Mouse (Mus musculus): ENCODE results near the gene Igsf3. TPM values are rescaled to one million over a fixed set of nuclear protein-coding genes. Genes with fewer than 3 reads are reported as not detected.
A peak's percentile ranks its signal among the peaks of the same experiment; 100 is the strongest.
"Not testable (repeated sequence)": the region's sequence is repeated elsewhere in the genome, so short reads cannot be mapped to it uniquely, and the experiment has no call there.

Igsf3 gene
- polyA plus RNA-seq, 1 experiment from 2014 or later, result 37.0 TPM

DNA sequence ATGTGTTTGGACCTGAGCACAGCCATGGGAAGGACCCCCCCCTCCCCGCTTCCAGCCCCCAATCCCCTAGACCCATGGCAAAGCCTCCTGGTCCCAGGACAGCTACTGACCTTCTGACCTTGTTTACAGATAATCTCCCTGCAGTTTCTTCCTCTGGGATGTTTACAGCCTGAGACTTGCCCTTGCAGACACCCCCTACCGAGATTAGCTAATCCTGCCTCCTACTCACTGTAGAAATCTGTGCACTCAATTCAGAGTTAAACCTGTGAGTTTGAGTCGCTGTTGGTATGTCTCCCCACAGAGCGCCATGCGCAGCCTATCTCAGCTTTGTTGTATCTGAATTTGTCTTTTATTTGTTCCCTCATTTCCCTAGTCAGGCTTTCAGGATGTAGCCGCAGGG is 35.2 kb downstream of the Igsf3 start:
- ATAC-seq (ENCODE audit: low read depth) (no peak), DNase-seq (ENCODE audit: low spot score) (no peak)
- Histone ChIP-seq H3K27me3 (replicated peaks; ENCODE audit: control insufficient read depth, insufficient read depth, low read length) (no peaks in the 10 kb centered on the region), H3K27ac (replicated peaks; ENCODE audit: low read depth, low read length) (no peak overlapping the region), H3K4me3 (ENCODE audit: low read depth, low read length) (no peak overlapping the region), H3K4me2 (ENCODE audit: low read depth, low read length) (no peak overlapping the region), H3K36me3 (ENCODE audit: control insufficient read depth, insufficient read depth, low read length) (no peaks in the 10 kb centered on the region), H3K9ac (ENCODE audit: low read depth, low read length) (no peak overlapping the region), H3K4me1 (ENCODE audit: control insufficient read depth, insufficient read depth, low read length) (peaks cover 36% of the 10 kb centered on the region), H3K9me3 (ENCODE audit: control insufficient read depth, low read length) (no peaks in the 10 kb centered on the region)
- whole genome bisulfite sequencing, result 82% methylated on average over 6 of the region's 6 CpGs

DNA sequence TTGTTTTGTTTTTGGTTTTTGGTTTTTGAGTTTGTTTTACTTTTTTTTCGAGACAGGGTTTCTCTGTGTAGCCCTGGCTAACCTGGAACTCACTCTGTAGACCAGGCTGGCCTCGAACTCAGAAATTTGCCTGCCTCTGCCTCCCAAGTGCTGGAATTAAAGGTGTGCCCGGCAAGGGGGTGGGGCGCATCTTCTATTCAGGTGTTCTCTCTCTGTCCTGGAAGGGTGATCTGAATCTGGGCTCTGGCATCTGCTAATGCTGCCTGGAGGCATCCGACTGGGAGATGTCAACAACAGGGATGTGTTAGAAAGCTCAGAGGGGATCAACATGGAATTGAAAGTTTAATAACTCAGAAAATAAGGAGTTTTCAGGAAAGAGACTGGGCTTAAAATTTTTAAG is 36.1 kb downstream of the Igsf3 start:
- not testable (repeated sequence) for ATAC-seq (ENCODE audit: low read depth); H3K4me3 ChIP-seq (ENCODE audit: low read depth, low read length); H3K36me3 ChIP-seq (ENCODE audit: control insufficient read depth, insufficient read depth, low read length); H3K27ac ChIP-seq (replicated peaks; ENCODE audit: low read depth, low read length); H3K4me2 ChIP-seq (ENCODE audit: low read depth, low read length); DNase-seq (ENCODE audit: low spot score); H3K9ac ChIP-seq (ENCODE audit: low read depth, low read length); H3K9me3 ChIP-seq (ENCODE audit: control insufficient read depth, low read length); H3K27me3 ChIP-seq (replicated peaks; ENCODE audit: control insufficient read depth, insufficient read depth, low read length)
- peaks cover 31% of the 10 kb centered on the region for H3K4me1 ChIP-seq (ENCODE audit: control insufficient read depth, insufficient read depth, low read length)
- WGBS, result 90% methylated on average over 5 of the region's 5 CpGs

DNA sequence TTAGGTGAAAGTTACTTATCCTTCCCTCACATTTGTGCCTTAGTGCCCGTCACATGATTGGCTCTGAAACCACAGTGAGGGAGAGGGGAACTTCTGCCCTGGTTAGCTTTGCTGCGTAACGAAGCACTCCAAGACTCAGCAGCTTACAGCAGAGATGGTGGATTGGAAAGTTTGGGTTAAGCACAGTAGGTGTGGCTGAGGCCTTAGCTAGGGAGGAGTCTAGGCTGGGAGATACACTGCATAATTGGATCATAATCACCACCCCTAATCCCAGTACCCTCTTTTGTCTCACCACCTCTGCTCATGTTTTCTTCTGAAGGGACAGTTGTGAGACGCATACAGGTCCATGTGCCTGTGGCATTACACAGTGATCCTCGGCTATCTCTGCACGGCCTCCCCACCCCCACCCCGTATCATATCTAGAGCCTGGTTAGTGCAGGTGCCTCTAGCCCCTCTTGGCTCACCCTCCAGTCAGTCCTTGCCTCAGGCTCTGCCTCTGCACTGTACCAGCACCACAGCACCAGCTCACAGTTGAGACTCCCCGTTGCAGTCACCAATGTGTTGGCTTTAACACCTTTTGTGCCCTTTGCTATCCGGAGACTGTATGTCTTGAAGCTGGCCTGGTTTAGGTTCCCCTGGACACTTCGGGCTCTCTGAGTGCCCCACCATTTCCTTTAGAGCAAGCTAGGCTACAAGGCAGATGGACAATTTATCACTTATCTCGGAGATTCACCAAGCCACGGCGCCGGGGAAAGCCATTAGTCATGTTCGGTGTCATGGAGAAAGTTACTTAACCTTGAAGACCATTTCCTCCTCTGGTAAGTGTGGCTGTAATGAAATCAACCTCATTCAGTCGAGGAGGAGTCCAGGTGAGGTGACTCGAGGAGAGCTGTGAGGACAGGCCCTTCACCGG is 42.1 kb downstream of the Igsf3 start:
- Histone ChIP-seq H3K36me3 (ENCODE audit: control insufficient read depth, insufficient read depth, low read length) (no peaks in the 10 kb centered on the region), H3K9me3 (ENCODE audit: control insufficient read depth, low read length) (no peaks in the 10 kb centered on the region), H3K4me3 (ENCODE audit: low read depth, low read length) (no peak overlapping the region), H3K27ac (replicated peaks; ENCODE audit: low read depth, low read length) (no peak overlapping the region), H3K27me3 (replicated peaks; ENCODE audit: control insufficient read depth, insufficient read depth, low read length) (no peaks in the 10 kb centered on the region), H3K4me2 (ENCODE audit: low read depth, low read length) (no peak overlapping the region), H3K4me1 (ENCODE audit: control insufficient read depth, insufficient read depth, low read length) (0 out of 2 replicates have a peak, but pooled peaks cover 10% of the 10 kb centered on the region), H3K9ac (ENCODE audit: low read depth, low read length) (no peak overlapping the region)
- ATAC-seq (ENCODE audit: low read depth) (no peak), DNase-seq (ENCODE audit: low spot score) (no peak)
- 79% methylated on average over 18 of the region's 18 CpGs for WGBS

GRCm38 (mm10) chr3:101419653-101419994 is 42.7 kb downstream of the Igsf3 start:
- ATAC-seq (ENCODE audit: low read depth) (no peak), DNase-seq (ENCODE audit: low spot score) (no peak)
- Histone ChIP-seq H3K4me3 (ENCODE audit: low read depth, low read length) (no peak overlapping the region), H3K36me3 (ENCODE audit: control insufficient read depth, insufficient read depth, low read length) (no peaks in the 10 kb centered on the region), H3K4me1 (ENCODE audit: control insufficient read depth, insufficient read depth, low read length) (0 out of 2 replicates have a peak, but pooled peaks cover 14% of the 10 kb centered on the region), H3K9me3 (ENCODE audit: control insufficient read depth, low read length) (no peaks in the 10 kb centered on the region), H3K27ac (replicated peaks; ENCODE audit: low read depth, low read length) (no peak overlapping the region), H3K4me2 (ENCODE audit: low read depth, low read length) (no peak overlapping the region), H3K9ac (ENCODE audit: low read depth, low read length) (no peak overlapping the region), H3K27me3 (replicated peaks; ENCODE audit: control insufficient read depth, insufficient read depth, low read length) (no peaks in the 10 kb centered on the region)
- 67% methylated on average over 10 of the region's 10 CpGs for WGBS

- H3K4me3 ChIP-seq (ENCODE audit: low read depth, low read length), result no peak overlapping the region
- no peaks in the 10 kb centered on the region for H3K27me3 ChIP-seq (replicated peaks; ENCODE audit: control insufficient read depth, insufficient read depth, low read length)
- 0 out of 2 replicates have a peak, but pooled peaks have one; percentile 22 for ATAC-seq (ENCODE audit: low read depth)
- H3K27ac ChIP-seq (replicated peaks; ENCODE audit: low read depth, low read length), result no peak overlapping the region
- no peak overlapping the region for H3K4me2 ChIP-seq (ENCODE audit: low read depth, low read length)
- WGBS, result 28% methylated on average over 4 of the region's 4 CpGs
- peaks cover 25% of the 10 kb centered on the region for H3K36me3 ChIP-seq (ENCODE audit: control insufficient read depth, insufficient read depth, low read length)
- no peak overlapping the region for H3K9ac ChIP-seq (ENCODE audit: low read depth, low read length)
- DNase-seq (ENCODE audit: low spot score), result no peak
- 0 out of 2 replicates have a peak, but pooled peaks cover 14% of the 10 kb centered on the region for H3K4me1 ChIP-seq (ENCODE audit: control insufficient read depth, insufficient read depth, low read length)
- no peaks in the 10 kb centered on the region for H3K9me3 ChIP-seq (ENCODE audit: control insufficient read depth, low read length)
These were observed 46.3 kb downstream of the Igsf3 start for GRCm38 (mm10) chr3:101423188-101423587.

DNA sequence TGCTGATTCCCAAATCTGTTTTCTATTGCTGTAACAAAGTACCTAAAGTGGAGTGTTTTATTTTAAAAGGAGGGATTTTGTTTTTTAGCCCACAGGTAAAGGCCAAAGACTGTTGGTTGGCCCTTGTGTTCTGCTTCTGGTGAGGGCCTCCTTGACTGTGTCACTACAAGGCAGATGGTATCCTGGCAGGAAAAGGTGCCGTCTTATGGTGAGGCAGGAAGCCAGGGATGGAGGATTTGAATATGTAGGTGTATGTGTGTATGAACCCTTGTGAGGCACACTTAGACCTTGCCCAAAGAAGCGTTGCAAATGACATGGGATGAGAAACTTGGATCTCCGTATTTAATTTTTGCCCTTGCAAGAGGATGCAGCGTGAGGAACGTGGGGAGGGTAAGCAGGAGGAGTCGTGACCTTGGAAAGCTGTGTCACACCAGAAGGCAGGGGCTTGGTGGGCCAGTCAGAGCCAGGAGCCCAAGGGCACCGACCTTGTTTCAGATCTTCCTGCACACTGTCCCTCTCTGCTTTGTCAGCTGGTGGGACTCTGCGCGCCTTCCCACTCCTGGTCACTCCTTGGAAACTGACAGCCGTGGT is 47.5 kb downstream of the Igsf3 start:
- no peaks in the 10 kb centered on the region for H3K9me3 ChIP-seq (ENCODE audit: control insufficient read depth, low read length)
- H3K27ac ChIP-seq (replicated peaks; ENCODE audit: low read depth, low read length), result no peak overlapping the region

DNA sequence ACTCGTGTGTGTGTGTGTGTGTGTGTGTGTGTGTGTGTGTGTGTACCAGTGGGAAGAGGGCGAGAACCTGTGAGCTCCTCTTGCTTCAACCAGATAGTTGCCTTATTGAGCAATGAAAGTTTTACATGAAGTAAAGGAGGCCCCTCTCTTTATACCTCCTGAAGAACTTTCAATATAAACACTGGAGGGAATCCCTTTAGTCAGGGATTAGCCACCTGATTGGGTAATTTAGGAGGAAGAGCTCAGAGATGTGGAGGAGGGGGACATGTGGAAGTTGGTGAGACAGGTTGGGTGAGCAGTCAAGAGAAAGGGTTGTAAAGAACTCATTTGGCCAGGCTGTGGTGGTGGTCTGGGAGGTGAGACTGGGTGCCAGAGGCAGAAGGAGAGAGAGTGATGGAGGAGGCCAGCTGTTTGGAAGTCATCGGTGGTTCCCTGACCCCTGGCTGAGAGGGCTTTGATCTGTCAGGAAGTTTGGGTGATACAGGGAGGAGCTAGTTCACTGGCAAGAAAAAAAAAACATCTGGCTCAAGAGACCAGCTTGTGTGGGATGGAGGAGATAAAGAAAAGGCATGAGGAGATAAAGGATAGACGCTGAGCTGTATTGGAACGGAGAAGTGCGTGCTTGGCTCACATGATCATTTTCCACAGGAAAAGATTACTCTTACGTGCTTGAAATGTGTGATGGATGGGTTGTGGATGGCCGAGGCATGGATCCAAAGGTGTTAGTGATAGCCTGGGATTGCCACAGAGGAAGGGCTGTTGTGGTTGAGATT is 53.3 kb downstream of the Igsf3 start:
- Histone ChIP-seq H3K4me2 (ENCODE audit: low read depth, low read length) (no peak overlapping the region), H3K36me3 (ENCODE audit: control insufficient read depth, insufficient read depth, low read length) (peaks cover 73% of the 10 kb centered on the region), H3K4me1 (ENCODE audit: control insufficient read depth, insufficient read depth, low read length) (peaks cover 4% of the 10 kb centered on the region; the same call in 1 of the 2 replicates), H3K4me3 (ENCODE audit: low read depth, low read length) (no peak overlapping the region), H3K27ac (replicated peaks; ENCODE audit: low read depth, low read length) (no peak overlapping the region), H3K9ac (ENCODE audit: low read depth, low read length) (no peak overlapping the region), H3K9me3 (ENCODE audit: control insufficient read depth, low read length) (no peaks in the 10 kb centered on the region), H3K27me3 (replicated peaks; ENCODE audit: control insufficient read depth, insufficient read depth, low read length) (no peaks in the 10 kb centered on the region)
- ATAC-seq (ENCODE audit: low read depth) (no peak), DNase-seq (ENCODE audit: low spot score) (no peak)
- WGBS, result 66% methylated on average over 8 of the region's 8 CpGs

More for the DNA sequence above, 47.5 kb downstream of the Igsf3 start:
- ATAC-seq (ENCODE audit: low read depth) (no peak), DNase-seq (ENCODE audit: low spot score) (no peak)
- no peak overlapping the region for H3K4me2 ChIP-seq (ENCODE audit: low read depth, low read length)
- H3K4me3 ChIP-seq (ENCODE audit: low read depth, low read length), result no peak overlapping the region
- 75% methylated on average over 10 of the region's 10 CpGs for WGBS
- H3K9ac ChIP-seq (ENCODE audit: low read depth, low read length), result no peak overlapping the region
- peaks cover 31% of the 10 kb centered on the region for H3K36me3 ChIP-seq (ENCODE audit: control insufficient read depth, insufficient read depth, low read length)
- H3K27me3 ChIP-seq (replicated peaks; ENCODE audit: control insufficient read depth, insufficient read depth, low read length), result no peaks in the 10 kb centered on the region
- 0 out of 2 replicates have a peak, but pooled peaks cover 14% of the 10 kb centered on the region for H3K4me1 ChIP-seq (ENCODE audit: control insufficient read depth, insufficient read depth, low read length)

GRCm38 (mm10) chr3:101430755-101431115 is 53.9 kb downstream of the Igsf3 start:
- WGBS, result 72% methylated on average over 2 of the region's 2 CpGs
- H3K27me3 ChIP-seq (replicated peaks; ENCODE audit: control insufficient read depth, insufficient read depth, low read length), result no peaks in the 10 kb centered on the region
- H3K27ac ChIP-seq (replicated peaks; ENCODE audit: low read depth, low read length), result no peak overlapping the region
- ATAC-seq (ENCODE audit: low read depth), result no peak
- H3K4me2 ChIP-seq (ENCODE audit: low read depth, low read length), result no peak overlapping the region
- peaks cover 76% of the 10 kb centered on the region for H3K36me3 ChIP-seq (ENCODE audit: control insufficient read depth, insufficient read depth, low read length)
- DNase-seq (ENCODE audit: low spot score), result no peak
- H3K4me1 ChIP-seq (ENCODE audit: control insufficient read depth, insufficient read depth, low read length), result peaks cover 4% of the 10 kb centered on the region; the same call in 1 of the 2 replicates
- H3K4me3 ChIP-seq (ENCODE audit: low read depth, low read length), result no peak overlapping the region
- H3K9ac ChIP-seq (ENCODE audit: low read depth, low read length), result no peak overlapping the region
- no peaks in the 10 kb centered on the region for H3K9me3 ChIP-seq (ENCODE audit: control insufficient read depth, low read length)
